Mouse (Mus musculus): ENCODE results near the gene Anxa10. TPM values are rescaled to one million over a fixed set of nuclear protein-coding genes. Genes with fewer than 3 reads are reported as not detected.

Anxa10 gene
- not detected for total RNA-seq (2021)
- long read RNA-seq, experiment 1: 0 reads
- long read RNA-seq, experiment 2: 0 reads

DNA sequence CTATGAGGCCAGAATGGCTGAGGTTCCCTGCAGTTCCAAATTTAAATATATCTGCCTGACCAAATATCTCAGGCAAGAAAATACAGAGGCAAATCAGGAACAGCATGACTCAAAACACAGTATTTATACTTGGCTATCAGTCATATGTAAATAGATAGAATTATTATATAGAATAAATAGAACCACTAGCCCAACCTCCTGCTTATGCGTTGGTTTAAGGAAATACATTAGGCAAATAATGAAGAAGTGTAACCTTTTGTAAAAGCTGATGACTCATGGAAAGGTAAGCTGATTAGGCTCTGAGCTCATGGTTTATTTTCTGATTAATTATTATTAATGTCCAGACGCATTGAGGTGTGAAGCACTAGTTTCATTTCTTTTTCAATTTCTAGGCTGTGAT is at the start of gene Anxa10:
Anxa10 (minus strand) TSS at position 53 of the 400 bp plus-strand sequence.
- intact Hi-C loops (cut with DNase I): no loop called here
- DNase-seq: no peak

DNA sequence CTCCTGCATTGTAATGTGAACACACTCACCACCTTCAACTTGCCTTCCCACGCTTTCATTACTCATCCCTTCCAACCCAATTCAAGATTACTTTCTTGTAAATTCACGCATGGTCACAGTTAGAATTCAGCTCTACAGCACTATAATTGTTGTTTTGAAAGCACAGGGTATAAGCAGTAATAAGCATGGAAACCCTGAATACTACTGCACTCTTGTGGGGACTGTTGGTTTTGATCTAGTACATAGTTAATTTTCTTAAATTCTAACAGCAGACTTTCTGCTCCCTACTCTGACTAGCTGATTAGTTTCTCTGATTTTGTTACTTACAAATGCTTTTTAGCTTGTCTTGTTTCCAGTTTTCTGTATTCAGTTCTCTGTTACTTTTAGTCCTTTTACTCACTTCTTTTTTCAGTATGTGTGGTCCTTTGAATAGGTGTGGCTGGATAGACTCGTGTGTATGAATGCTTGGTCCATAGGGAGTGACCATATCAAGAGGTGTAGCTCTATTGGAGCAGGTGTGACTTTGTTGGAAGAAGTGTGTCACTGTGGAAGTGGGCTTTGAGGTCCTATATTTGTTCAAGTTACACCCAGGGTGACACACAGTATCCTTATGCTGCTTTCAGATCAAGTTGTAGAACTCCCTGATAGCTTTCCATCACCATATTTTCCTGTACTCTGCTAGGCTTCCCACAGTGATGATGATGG is 9.9 kb upstream of the Anxa10 start:
- DNase-seq: no peak
- intact Hi-C loops (cut with DNase I): no loop called here

DNA sequence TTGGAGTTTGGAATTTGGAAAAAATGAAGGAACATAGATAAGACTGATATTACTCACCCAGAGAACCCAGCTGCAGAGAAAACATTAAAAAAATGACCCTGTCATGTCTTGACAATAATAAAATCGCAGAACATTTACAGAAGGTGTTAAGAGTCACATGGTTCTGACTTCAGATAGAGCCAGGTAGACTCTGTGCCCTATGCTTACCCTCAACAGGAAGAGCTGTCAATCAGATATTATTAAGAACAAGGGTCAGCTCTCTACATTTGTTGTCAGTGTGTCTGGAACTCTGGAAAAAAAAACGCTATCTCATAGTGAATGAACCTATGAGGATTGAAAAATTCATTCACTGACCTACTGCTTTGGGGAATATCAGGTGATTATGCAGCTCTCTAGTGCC is 25.7 kb downstream of the Anxa10 start:
- intact Hi-C loops (cut with DNase I): no loop called here
- DNase-seq: no peak

DNA sequence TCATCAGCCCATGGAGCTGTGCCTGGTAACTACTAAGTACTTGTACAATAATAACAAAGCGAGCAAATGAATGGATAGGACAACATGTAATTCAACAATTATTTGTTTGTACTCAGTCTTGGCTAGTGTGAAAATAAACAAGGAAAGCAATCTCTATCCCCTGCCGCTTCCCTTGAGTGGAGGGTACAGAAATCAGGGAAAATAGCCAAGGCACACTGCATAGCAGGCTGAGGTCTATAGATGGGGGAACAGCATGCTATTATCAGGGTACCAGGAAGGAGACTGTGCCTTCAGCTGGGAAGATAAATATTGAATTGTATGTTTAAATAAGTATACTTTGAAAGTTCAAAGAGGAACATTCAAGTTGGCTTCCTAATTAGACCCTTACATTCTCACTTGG is 41.1 kb downstream of the Anxa10 start:
- no peak for DNase-seq
- intact Hi-C loops (cut with DNase I): loop anchor here (5.0 kb wide), 1 partner anchor 1795 kb away; no protein-coding TSS in a partner anchor

DNA sequence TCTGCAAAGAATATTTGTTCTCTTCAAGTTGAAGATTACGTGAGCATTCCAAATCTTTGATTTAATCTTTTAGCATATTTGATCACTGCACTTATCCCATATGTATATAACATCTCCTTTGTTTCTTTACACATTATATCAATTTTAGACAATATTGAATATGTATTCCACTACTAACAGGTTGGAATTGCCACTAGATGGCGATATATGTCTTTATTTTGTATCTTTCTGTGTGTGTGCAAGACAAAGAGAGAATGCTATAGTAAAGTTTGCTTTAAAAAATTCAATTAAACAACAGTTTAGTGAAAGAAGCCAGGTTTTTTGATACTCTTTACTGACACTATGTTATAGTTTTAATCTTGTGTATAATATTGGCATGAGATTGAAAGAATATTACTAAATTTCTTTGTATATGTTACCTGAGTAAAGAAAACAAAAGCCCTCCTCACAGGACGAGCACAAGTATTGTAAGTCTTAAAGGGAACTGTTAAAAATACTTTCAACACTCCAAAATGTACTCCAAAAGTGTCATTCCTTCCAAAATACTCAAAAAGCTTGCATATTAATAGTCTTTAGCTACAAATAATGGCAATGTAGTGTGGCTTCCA is 42.7 kb downstream of the Anxa10 start:
- intact Hi-C loops (cut with DNase I): loop anchor here (5.0 kb wide), 1 partner anchor 1797 kb away; no protein-coding TSS in a partner anchor
- DNase-seq: no peak

DNA sequence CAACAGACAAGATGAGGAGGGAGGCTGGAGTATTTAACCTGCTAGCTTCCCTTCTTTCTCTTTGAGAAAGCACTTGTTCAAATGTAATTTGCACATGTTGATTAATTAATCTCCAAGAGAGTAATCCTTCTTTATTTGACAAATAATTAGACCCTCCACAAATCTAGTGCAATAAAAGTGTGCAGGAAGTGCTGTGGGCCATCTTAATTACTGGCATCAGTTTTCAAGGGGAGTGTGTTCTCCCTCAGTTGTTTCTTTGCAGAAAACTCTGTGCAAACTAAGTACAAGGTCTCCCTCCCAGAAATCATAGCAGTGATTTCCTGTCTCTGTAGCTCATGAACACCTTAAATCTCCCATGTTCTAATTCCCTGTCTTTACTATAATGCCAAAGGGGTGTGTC is 54.6 kb downstream of the Anxa10 start:
- no peak for DNase-seq
- intact Hi-C loops (cut with DNase I): no loop called here

DNA sequence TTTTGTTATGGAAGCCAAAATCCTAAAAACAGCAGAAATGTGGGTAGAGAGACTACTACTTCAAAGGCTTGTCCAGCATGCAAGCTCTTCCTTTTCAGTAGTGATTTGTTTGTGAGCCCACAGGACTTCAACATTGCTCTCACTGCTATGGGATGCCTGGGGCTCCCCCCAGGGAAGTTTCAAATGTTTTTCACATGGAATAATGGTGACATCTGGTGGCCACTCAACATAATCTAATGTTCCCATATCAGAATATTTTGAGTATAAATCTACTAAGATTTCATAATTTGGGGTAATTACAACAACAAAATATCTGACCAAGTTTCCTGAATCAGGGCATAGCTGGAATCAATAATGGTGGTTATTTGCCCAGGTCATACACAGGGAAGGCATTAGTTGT is 62.6 kb downstream of the Anxa10 start:
- intact Hi-C loops (cut with DNase I): no loop called here
- no peak for DNase-seq

DNA sequence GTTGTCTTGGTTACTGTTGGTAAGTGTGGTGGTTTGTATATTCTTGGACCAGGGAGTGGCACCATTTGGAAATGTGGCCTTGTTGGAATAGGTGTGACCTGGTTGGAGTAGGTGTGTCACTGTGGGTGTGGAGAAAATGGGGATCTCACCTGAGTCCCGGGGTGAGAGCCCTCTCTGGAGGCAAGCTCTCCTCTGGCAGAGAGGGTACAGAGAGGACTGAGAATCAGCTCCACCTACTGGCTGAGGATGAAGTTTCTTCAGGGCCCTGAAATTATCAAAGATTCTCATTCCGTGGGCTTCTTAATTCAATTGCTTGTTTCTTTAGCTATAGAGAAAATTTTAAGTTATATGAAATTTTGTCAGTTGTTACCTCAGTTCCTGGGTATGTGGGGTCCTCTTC is 76.1 kb downstream of the Anxa10 start:
- intact Hi-C loops (cut with DNase I): no loop called here
- DNase-seq: no peak

DNA sequence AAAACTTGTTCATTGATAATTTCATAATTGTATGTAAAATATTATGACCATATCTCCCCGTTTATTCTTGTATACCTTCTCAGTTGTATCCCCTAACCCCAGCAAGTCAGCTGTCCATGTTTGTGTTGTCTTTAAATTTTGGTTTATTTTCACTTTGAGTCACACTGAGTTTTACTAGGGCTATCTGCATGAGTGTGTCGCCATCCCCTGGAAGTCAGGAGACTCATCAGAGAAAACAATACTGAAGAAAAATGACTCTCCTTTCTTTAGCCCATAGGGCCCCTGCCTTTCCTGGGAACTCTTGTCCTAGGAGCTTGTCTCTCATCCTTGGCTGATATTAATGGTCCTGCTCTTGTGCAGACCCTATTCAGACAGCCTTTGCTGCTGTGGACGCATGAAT is 88.6 kb downstream of the Anxa10 start:
- intact Hi-C loops (cut with DNase I): no loop called here
- DNase-seq: no peak

DNA sequence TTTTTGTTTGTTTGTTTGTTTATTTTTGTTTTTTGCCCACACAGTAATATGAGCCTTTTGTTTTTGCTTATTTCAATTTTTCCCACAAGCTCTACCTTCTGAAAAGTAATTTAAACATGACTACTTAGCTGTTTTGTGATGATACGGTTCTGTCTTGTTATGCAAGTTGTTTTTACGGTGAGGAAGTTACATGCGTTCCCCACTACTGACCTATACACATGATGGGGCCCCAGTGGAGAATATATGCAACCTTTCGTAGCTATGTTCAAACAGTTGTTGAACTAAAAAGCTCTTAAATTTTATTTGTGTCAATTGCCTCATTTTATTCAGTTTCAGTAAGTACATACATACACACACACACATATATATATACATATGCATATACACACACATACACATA is 108.4 kb downstream of the Anxa10 start:
- intact Hi-C loops (cut with DNase I): no loop called here

DNA sequence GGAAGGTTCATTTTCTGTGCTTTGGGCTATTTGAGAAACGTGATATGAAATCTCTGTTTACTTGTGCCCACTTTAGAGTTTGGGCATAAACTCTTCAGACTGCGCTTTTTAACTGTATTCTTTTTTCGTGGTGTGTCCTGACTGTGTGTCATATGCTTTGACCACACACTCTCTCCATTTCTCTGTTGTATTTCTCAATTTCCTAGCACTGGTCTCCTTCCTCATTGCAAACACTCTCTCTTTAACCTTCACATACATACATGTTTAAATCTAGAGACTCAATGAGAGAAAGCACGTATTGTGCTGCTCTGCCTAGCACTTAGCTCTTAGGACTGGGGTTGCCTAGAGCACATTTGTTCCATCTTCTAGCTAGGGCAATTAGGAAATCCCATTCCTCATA is 108.8 kb downstream of the Anxa10 start:
- no peak for DNase-seq
- intact Hi-C loops (cut with DNase I): no loop called here

More for the DNA sequence above, 108.4 kb downstream of the Anxa10 start:
- DNase-seq: no peak

Other genes starting within 250 kb of the Anxa10 start
- 10 to 100 TPM; 91.3 to 94.6 TPM for gene Palld, start 220.5 kb downstream of the Anxa10 start, total RNA-seq (2021)
- gene Ddx60, start 195.1 kb downstream of the Anxa10 start, total RNA-seq (2021): 1 to 10 TPM; 1.1 to 1.6 TPM

Data from gastrocnemius, postnatal 36 days (tissue).